In the genomic region with DNA sequence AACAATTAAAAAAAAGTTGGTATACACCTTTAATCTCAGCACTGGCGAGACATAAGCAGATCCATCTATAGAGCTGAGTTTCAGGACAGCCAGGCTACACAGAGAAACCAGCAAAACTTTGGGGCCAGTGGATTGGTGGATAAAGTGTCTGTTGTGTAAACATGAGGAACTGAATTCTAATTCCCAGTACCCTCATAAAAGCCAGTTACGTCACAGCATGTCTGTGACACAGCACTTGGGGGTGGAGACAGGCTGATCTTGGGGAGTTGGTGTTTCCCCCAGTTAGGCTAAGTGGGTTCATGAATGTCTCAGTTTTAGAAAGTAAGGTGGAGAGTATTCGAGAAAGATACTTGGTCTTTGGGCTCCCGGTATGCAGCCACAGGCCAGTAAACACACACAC, we compare ENCODE assay signal across 12 mouse cellular contexts. TPM values are rescaled to one million over a fixed set of nuclear protein-coding genes. Genes with fewer than 3 reads are reported as not detected.
DNase-seq lines count a peak whose midpoint lies in the region; ATAC-seq and TF ChIP-seq lines count a peak whose summit lies in the region.
"Had no signal": no experiment of that assay in that cellular context is flagged by ENCODE, and none has a peak within 500 bp of the region (broad histone marks: within the 10 kb centered on the region; RNA-seq: fewer than 3 reads in every experiment).

No protein-coding gene starts in this region.

- no peak overlapping the region for H3K4me2 ChIP-seq in hindbrain, embryonic 16.5 days (ENCODE audit: low read length)
- H3K4me2 ChIP-seq in embryonic facial prominence, embryonic 13.5 days = 0 out of 2 replicates have a peak overlapping the region, but pooled peaks have one; percentile 76
- peak overlapping the region; percentile 80 for H3K4me2 ChIP-seq in hindbrain, postnatal 0 days (ENCODE audit: low read depth, low read length)
- H3K4me2 ChIP-seq in midbrain, postnatal 0 days (ENCODE audit: low read depth, low read length, poor library complexity, severe bottlenecking) = no peak overlapping the region

- TF ChIP-seq CTCF in hindbrain, postnatal 0 days (IDR thresholded peaks at IDR 0.05; ENCODE audit: low read depth) = no peak
- TF ChIP-seq CTCF in midbrain, postnatal 0 days (IDR thresholded peaks at IDR 0.05) = no peak

- H3K9me3 ChIP-seq in hindbrain, embryonic 10.5 days = no peaks in the 10 kb centered on the region; the same call in 1 of the 2 replicates
- H3K9me3 ChIP-seq in hindbrain, embryonic 16.5 days (ENCODE audit: control insufficient read depth, low read length) = no peaks in the 10 kb centered on the region
- 0 out of 2 replicates have a peak, but pooled peaks cover 4% of the 10 kb centered on the region for H3K9me3 ChIP-seq in embryonic facial prominence, embryonic 13.5 days
- no peaks in the 10 kb centered on the region for H3K9me3 ChIP-seq in hindbrain, postnatal 0 days (ENCODE audit: low read length)
- H3K9me3 ChIP-seq in midbrain, postnatal 0 days (ENCODE audit: low read length) = no peaks in the 10 kb centered on the region

- peak overlapping the region; percentile 100 for H3K27ac ChIP-seq in hindbrain, embryonic 10.5 days
- H3K27ac ChIP-seq in hindbrain, embryonic 16.5 days (ENCODE audit: low read depth, low read length) = no peak overlapping the region
- H3K27ac ChIP-seq in embryonic facial prominence, embryonic 13.5 days = 0 out of 2 replicates have a peak overlapping the region, but pooled peaks have one; percentile 19
- H3K27ac ChIP-seq in hindbrain, postnatal 0 days = peak overlapping the region; percentile 46; the same call in 1 of the 2 replicates
- H3K27ac ChIP-seq in midbrain, postnatal 0 days (ENCODE audit: low read depth, low read length) = 0 out of 2 replicates have a peak overlapping the region, but pooled peaks have one; percentile 43

- no peak overlapping the region for H3K9ac ChIP-seq in hindbrain, embryonic 16.5 days (ENCODE audit: low read depth, low read length)
- no peak overlapping the region for H3K9ac ChIP-seq in embryonic facial prominence, embryonic 13.5 days
- no peak overlapping the region for H3K9ac ChIP-seq in hindbrain, postnatal 0 days (replicated peaks; ENCODE audit: low read length)
- H3K9ac ChIP-seq in midbrain, postnatal 0 days (replicated peaks; ENCODE audit: low read length, poor library complexity, severe bottlenecking) = no peak overlapping the region

- H3K36me3 ChIP-seq in hindbrain, embryonic 10.5 days = peaks cover 22% of the 10 kb centered on the region
- H3K36me3 ChIP-seq in hindbrain, embryonic 16.5 days (ENCODE audit: control insufficient read depth, insufficient read depth, low read length) = no peaks in the 10 kb centered on the region
- 0 out of 2 replicates have a peak, but pooled peaks cover 8% of the 10 kb centered on the region for H3K36me3 ChIP-seq in embryonic facial prominence, embryonic 13.5 days
- H3K36me3 ChIP-seq in hindbrain, postnatal 0 days (ENCODE audit: insufficient read depth, low read length) = no peaks in the 10 kb centered on the region
- H3K36me3 ChIP-seq in midbrain, postnatal 0 days (ENCODE audit: insufficient read depth, low read length) = no peaks in the 10 kb centered on the region

- H3K4me3 ChIP-seq in hindbrain, embryonic 10.5 days = no peak overlapping the region
- no peak overlapping the region for H3K4me3 ChIP-seq in hindbrain, embryonic 16.5 days (ENCODE audit: low read length)
- H3K4me3 ChIP-seq in embryonic facial prominence, embryonic 13.5 days = no peak overlapping the region
- no peak overlapping the region for H3K4me3 ChIP-seq in hindbrain, postnatal 0 days (ENCODE audit: low read length)
- H3K4me3 ChIP-seq in midbrain, postnatal 0 days (ENCODE audit: low read depth, low read length) = no peak overlapping the region

- no peak for DNase-seq in hindbrain, embryonic 10.5 days (ENCODE audit: low spot score)
- no peak for DNase-seq in hindbrain, postnatal 0 days (ENCODE audit: low spot score)
- no peak for DNase-seq in midbrain, postnatal 0 days (ENCODE audit: low spot score)
- DNase-seq in urinary bladder, adult 18-20 months (ENCODE audit: low spot score in 2 of 2) = no peak
- no peak for DNase-seq in urinary bladder, postnatal 25 days (ENCODE audit: low spot score)
- DNase-seq in spleen, adult 18-20 months = no peak
- DNase-seq: cerebellum, adult 9-11 months; gastrocnemius, postnatal 10 days; heart, postnatal 10 days; kidney, adult 2 months had no signal

- no peaks in the 10 kb centered on the region for H3K27me3 ChIP-seq in hindbrain, embryonic 10.5 days (ENCODE audit: insufficient read depth, poor library complexity, severe bottlenecking)
- no peaks in the 10 kb centered on the region for H3K27me3 ChIP-seq in hindbrain, embryonic 16.5 days (replicated peaks; ENCODE audit: control insufficient read depth, insufficient read depth, low read length)
- no peaks in the 10 kb centered on the region for H3K27me3 ChIP-seq in embryonic facial prominence, embryonic 13.5 days
- no peaks in the 10 kb centered on the region for H3K27me3 ChIP-seq in hindbrain, postnatal 0 days (ENCODE audit: insufficient read depth, low read length)
- no peaks in the 10 kb centered on the region for H3K27me3 ChIP-seq in midbrain, postnatal 0 days (ENCODE audit: insufficient read depth, low read length)

- peaks cover 30% of the 10 kb centered on the region for H3K4me1 ChIP-seq in hindbrain, embryonic 10.5 days (replicated peaks)
- peaks cover 18% of the 10 kb centered on the region for H3K4me1 ChIP-seq in hindbrain, embryonic 16.5 days (ENCODE audit: control insufficient read depth, insufficient read depth, low read depth, low read length)
- H3K4me1 ChIP-seq in embryonic facial prominence, embryonic 13.5 days = peaks cover 24% of the 10 kb centered on the region
- H3K4me1 ChIP-seq in hindbrain, postnatal 0 days (ENCODE audit: insufficient read depth, low read length) = peaks cover 13% of the 10 kb centered on the region
- peaks cover 11% of the 10 kb centered on the region for H3K4me1 ChIP-seq in midbrain, postnatal 0 days (ENCODE audit: insufficient read depth, low read length)

- WGBS in hindbrain, embryonic 10.5 days = 89% methylated on average over 4 of the region's 4 CpGs
- WGBS in hindbrain, embryonic 16.5 days = 82% methylated on average over 4 of the region's 4 CpGs
- WGBS in embryonic facial prominence, embryonic 13.5 days = 77% methylated on average over 4 of the region's 4 CpGs
- 80% methylated on average over 4 of the region's 4 CpGs for WGBS in hindbrain, postnatal 0 days
- WGBS in midbrain, postnatal 0 days = 75% methylated on average over 4 of the region's 4 CpGs

- ATAC-seq in hindbrain, embryonic 16.5 days = no peak
- no peak for ATAC-seq in embryonic facial prominence, embryonic 13.5 days (ENCODE audit: insufficient number of reproducible peaks, insufficient read depth, low FRiP score, low TSS enrichment, low read depth)
- ATAC-seq in hindbrain, postnatal 0 days = no peak
- ATAC-seq in midbrain, postnatal 0 days (ENCODE audit: low FRiP score) = no peak

RNA-seq across cellular contexts. Expression of a gene that starts 2.7 kb away (rescaled TPM):
- 7.9 and 8.9 TPM in 2 replicates for polyA plus RNA-seq in hindbrain, embryonic 10.5 days (2016; fragmentation: Nextera tagmentation; extraction: Ambion mirVana)
- 7.0 and 8.2 TPM in 2 replicates for polyA plus RNA-seq in hindbrain, embryonic 16.5 days (2015; fragmentation: Nextera tagmentation; extraction: Ambion mirVana)
- polyA plus RNA-seq in embryonic facial prominence, embryonic 13.5 days (2015; fragmentation: Nextera tagmentation; extraction: Ambion mirVana) = 5.5 and 6.5 TPM in 2 replicates
- total RNA-seq in hindbrain, postnatal 0 days (2014; rRNA removed) = 12.8 and 13.9 TPM in 2 replicates
- 4.2 and 4.8 TPM in 2 replicates for polyA plus RNA-seq in hindbrain, postnatal 0 days (2015; fragmentation: Nextera tagmentation; extraction: Ambion mirVana)
- 14.8 and 17.3 TPM in 2 replicates for total RNA-seq in midbrain, postnatal 0 days (2014; rRNA removed)
- 4.6 and 5.0 TPM in 2 replicates for polyA plus RNA-seq in midbrain, postnatal 0 days (2015; fragmentation: Nextera tagmentation; extraction: Ambion mirVana)

Comparison
In these comparisons a context has a peak if more than half of its experiments do, and no peak if none do; other contexts are left out.
1. H3K4me2 ChIP-seq: peak in embryonic facial prominence, embryonic 13.5 days (single experiment) and hindbrain, postnatal 0 days (single experiment); none in hindbrain, embryonic 16.5 days (single experiment) and midbrain, postnatal 0 days (single experiment).